Mouse (Mus musculus) bone marrow, adult 2 months (tissue): ENCODE measurements around the gene Gins3.

ENCODE experiments used
- CTCF ChIP-seq: fragments of 200-500 bp; IDR thresholded peaks from 2 replicates; pipeline ENCODE4 v1.5.1; 2011; ENCODE audit warnings: low read length, control low read depth; ENCODE audit not compliant: control insufficient read depth, insufficient read depth
- POLR2A ChIP-seq: fragments of 200-500 bp; IDR thresholded peaks from 2 replicates; pipeline ENCODE4 v1.6.1; 2011; ENCODE audit warnings: low read depth, mild to moderate bottlenecking, control low read depth, low read length, borderline replicate concordance; ENCODE audit not compliant: control insufficient read depth

DNA sequence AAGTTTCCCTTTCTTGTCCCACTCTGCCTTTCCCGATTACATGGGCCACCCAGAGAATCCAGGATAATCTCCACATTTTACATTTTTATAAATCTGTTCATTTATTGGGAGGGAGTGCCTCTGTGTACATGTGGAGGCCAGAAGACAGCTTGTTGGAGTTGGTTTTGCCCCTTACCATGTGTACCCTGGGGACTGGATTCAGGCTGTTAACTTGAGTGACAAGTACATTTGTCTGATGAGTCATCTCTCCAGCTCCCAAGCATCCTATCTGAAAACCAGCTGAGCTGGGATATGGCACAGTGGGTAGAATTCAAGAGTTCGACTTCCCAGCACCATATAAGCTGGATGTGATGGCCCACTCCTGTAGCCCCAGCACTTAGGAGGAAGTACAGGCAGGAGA lies 36.7 kb downstream of the Gins3 start:
- TF ChIP-seq CTCF (no peak), POLR2A (no peak)
